Mouse (Mus musculus) limb, embryonic 11.5 days (tissue): ENCODE results near the gene Enpep. TPM values are rescaled to one million over a fixed set of nuclear protein-coding genes. Genes with fewer than 3 reads are reported as not detected.

Source experiments
- polyA plus RNA-seq: library from polyadenylated mRNA; unstranded; fragments of >200 nt; fragmentation: Nextera tagmentation; extraction: Ambion mirVana; gene quantifications from 2 replicates; pipeline ENCODE4 v1.2.1, GENCODE M21; 2014

Gene Enpep
- polyA plus RNA-seq, 1 experiment from 2014 or later = 0.19 TPM

Other genes starting within 250 kb of the Enpep start
- 37.6 and 43.1 TPM in 2 replicates for gene Pitx2, start 132.8 kb downstream of the Enpep start, polyA plus RNA-seq
- gene Elovl6, start 199.6 kb upstream of the Enpep start, polyA plus RNA-seq = 53.2 and 62.9 TPM in 2 replicates